Mouse (Mus musculus) limb, embryonic 13.5 days (tissue): Measurements from ENCODE around the gene Gtf2ird2. TPM values are rescaled to one million over a fixed set of nuclear protein-coding genes. Genes with fewer than 3 reads are reported as not detected.

ENCODE experiments used
- ATAC-seq: fragments of 200-750 bp; cut with Nextera tagmentation; 2 replicates; pipeline ENCODE4 v1.8.0; 2017; ENCODE audit warnings: low read depth, moderate number of reproducible peaks, moderate TSS enrichment; ENCODE audit not compliant: low FRiP score
- H3K27ac ChIP-seq: fragments of 300-500 bp; sonication (generic); 2 replicates; pipeline ENCODE4 v1.5.1; 2015; ENCODE audit warnings: inconsistent platforms, mild to moderate bottlenecking, moderate library complexity
- H3K27me3 ChIP-seq: fragments of 300-500 bp; sonication (generic); 2 replicates; pipeline ENCODE4 v1.6.1; 2015; ENCODE audit warnings: mild to moderate bottlenecking, inconsistent platforms
- H3K36me3 ChIP-seq: fragments of 300-500 bp; sonication (generic); 2 replicates; pipeline ENCODE4 v1.6.1; 2015; ENCODE audit warnings: inconsistent platforms, mild to moderate bottlenecking, moderate library complexity
- H3K4me1 ChIP-seq: fragments of 300-500 bp; sonication (generic); 2 replicates; pipeline ENCODE4 v1.6.1; 2015; ENCODE audit warnings: inconsistent platforms
- H3K4me2 ChIP-seq: fragments of 300-500 bp; sonication (generic); replicated peaks from 2 replicates; pipeline ENCODE4 v1.6.1; 2015; ENCODE audit warnings: inconsistent platforms, mild to moderate bottlenecking, moderate library complexity
- H3K4me3 ChIP-seq: fragments of 300-500 bp; sonication (generic); 2 replicates; pipeline ENCODE4 v1.5.1; 2015; ENCODE audit warnings: moderate library complexity, mild to moderate bottlenecking, inconsistent platforms
- H3K9ac ChIP-seq: fragments of 300-500 bp; sonication (generic); 2 replicates; pipeline ENCODE4 v1.6.1; 2015; ENCODE audit warnings: mild to moderate bottlenecking, inconsistent platforms
- H3K9me3 ChIP-seq: fragments of 300-500 bp; sonication (generic); 2 replicates; pipeline ENCODE4 v1.6.1; 2016; ENCODE audit warnings: inconsistent platforms
- WGBS: fragments of 180-500 bp; shearing (Covaris S2); methylation state at CpG from one replicate; pipeline ENCODE4 v1.1.7; 2015; 5-methylcytosine and 5-hydroxymethylcytosine counted together
- polyA plus RNA-seq: library from polyadenylated mRNA; unstranded; fragments of >200 nt; fragmentation: Nextera tagmentation; extraction: Ambion mirVana; gene quantifications from 2 replicates; pipeline ENCODE4 v1.2.1, GENCODE M21; 2015

Gtf2ird2 gene
- polyA plus RNA-seq, 1 experiment from 2014 or later, result 11.0 TPM

- ATAC-seq, result no peak
- no peaks in the 10 kb centered on the region for H3K27me3 ChIP-seq
- 89% methylated on average over 4 of the region's 4 CpGs for WGBS
- no peak overlapping the region for H3K9ac ChIP-seq
- H3K4me1 ChIP-seq, result no peaks in the 10 kb centered on the region
- H3K36me3 ChIP-seq, result peaks cover 98% of the 10 kb centered on the region
- H3K4me2 ChIP-seq, result no peak overlapping the region
- H3K27ac ChIP-seq, result no peak overlapping the region
- H3K9me3 ChIP-seq, result no peaks in the 10 kb centered on the region
- no peak overlapping the region for H3K4me3 ChIP-seq
Observed at GRCm38 (mm10) chr5:134258395-134258794, 74.6 kb downstream of the Gtf2ird2 start.

GRCm38 (mm10) chr5:134258934-134259333 lies 75.1 kb downstream of the Gtf2ird2 start:
- Histone ChIP-seq H3K9me3 (no peaks in the 10 kb centered on the region), H3K4me1 (no peaks in the 10 kb centered on the region), H3K9ac (no peak overlapping the region), H3K36me3 (peaks cover 98% of the 10 kb centered on the region), H3K27me3 (no peaks in the 10 kb centered on the region), H3K4me2 (no peak overlapping the region), H3K27ac (no peak overlapping the region), H3K4me3 (no peak overlapping the region)
- 94% methylated on average over 2 of the region's 2 CpGs for WGBS
- ATAC-seq, result no peak

- Histone ChIP-seq H3K27me3 (no peaks in the 10 kb centered on the region), H3K4me1 (no peaks in the 10 kb centered on the region), H3K4me3 (no peak overlapping the region), H3K9me3 (no peaks in the 10 kb centered on the region), H3K4me2 (no peak overlapping the region), H3K36me3 (peaks cover 98% of the 10 kb centered on the region), H3K27ac (no peak overlapping the region), H3K9ac (no peak overlapping the region)
- ATAC-seq, result no peak
- WGBS, result 88% methylated on average over 9 of the region's 9 CpGs
Observed at GRCm38 (mm10) chr5:134260001-134260636, 76.3 kb downstream of the Gtf2ird2 start.

GRCm38 (mm10) chr5:134265890-134266289 lies 82.1 kb downstream of the Gtf2ird2 start:
- Histone ChIP-seq H3K36me3 (peaks cover 100% of the 10 kb centered on the region), H3K9ac (no peak overlapping the region), H3K27ac (no peak overlapping the region), H3K4me2 (no peak overlapping the region), H3K9me3 (no peaks in the 10 kb centered on the region), H3K4me3 (no peak overlapping the region), H3K4me1 (no peaks in the 10 kb centered on the region), H3K27me3 (no peaks in the 10 kb centered on the region)
- ATAC-seq, result no peak
- 65% methylated on average over 2 of the region's 2 CpGs for WGBS

- no peak overlapping the region for H3K27ac ChIP-seq
- ATAC-seq, result no peak
- H3K4me2 ChIP-seq, result no peak overlapping the region
- H3K36me3 ChIP-seq, result peaks cover 100% of the 10 kb centered on the region
- no peaks in the 10 kb centered on the region for H3K4me1 ChIP-seq
- H3K9ac ChIP-seq, result no peak overlapping the region
- H3K27me3 ChIP-seq, result no peaks in the 10 kb centered on the region
- no peaks in the 10 kb centered on the region for H3K9me3 ChIP-seq
- no peak overlapping the region for H3K4me3 ChIP-seq
- WGBS, result 89% methylated on average over 18 of the region's 18 CpGs
Observed at GRCm38 (mm10) chr5:134266404-134266803, 82.6 kb downstream of the Gtf2ird2 start.

GRCm38 (mm10) chr5:134268751-134269150 lies 84.9 kb downstream of the Gtf2ird2 start:
- H3K9me3 ChIP-seq, result no peaks in the 10 kb centered on the region
- no peak for ATAC-seq
- H3K36me3 ChIP-seq, result peaks cover 100% of the 10 kb centered on the region
- H3K4me1 ChIP-seq, result no peaks in the 10 kb centered on the region
- H3K9ac ChIP-seq, result no peak overlapping the region
- H3K27ac ChIP-seq, result no peak overlapping the region
- WGBS, result 97% methylated on average over 8 of the region's 8 CpGs
- H3K4me2 ChIP-seq, result no peak overlapping the region
- H3K27me3 ChIP-seq, result no peaks in the 10 kb centered on the region
- H3K4me3 ChIP-seq, result no peak overlapping the region

GRCm38 (mm10) chr5:134269751-134270150 lies 85.9 kb downstream of the Gtf2ird2 start:
- Histone ChIP-seq H3K9me3 (no peaks in the 10 kb centered on the region), H3K27me3 (no peaks in the 10 kb centered on the region), H3K27ac (no peak overlapping the region), H3K4me3 (no peak overlapping the region), H3K9ac (no peak overlapping the region), H3K4me2 (no peak overlapping the region), H3K4me1 (no peaks in the 10 kb centered on the region), H3K36me3 (peaks cover 98% of the 10 kb centered on the region)
- ATAC-seq, result no peak
- WGBS, result 87% methylated on average over 5 of the region's 5 CpGs

GRCm38 (mm10) chr5:134270566-134270965 lies 86.7 kb downstream of the Gtf2ird2 start:
- Histone ChIP-seq H3K4me2 (no peak overlapping the region), H3K27me3 (no peaks in the 10 kb centered on the region), H3K27ac (no peak overlapping the region), H3K4me3 (no peak overlapping the region), H3K9ac (no peak overlapping the region), H3K36me3 (peaks cover 98% of the 10 kb centered on the region), H3K9me3 (no peaks in the 10 kb centered on the region), H3K4me1 (no peaks in the 10 kb centered on the region)
- WGBS, result 92% methylated on average over 4 of the region's 4 CpGs
- ATAC-seq, result no peak

GRCm38 (mm10) chr5:134271421-134271820 lies 87.6 kb downstream of the Gtf2ird2 start:
- Histone ChIP-seq H3K36me3 (peaks cover 97% of the 10 kb centered on the region), H3K27ac (no peak overlapping the region), H3K9ac (no peak overlapping the region), H3K27me3 (no peaks in the 10 kb centered on the region), H3K4me1 (no peaks in the 10 kb centered on the region), H3K4me2 (no peak overlapping the region), H3K9me3 (no peaks in the 10 kb centered on the region), H3K4me3 (no peak overlapping the region)
- ATAC-seq, result no peak
- 90% methylated on average over 11 of the region's 11 CpGs for WGBS

- no peaks in the 10 kb centered on the region for H3K27me3 ChIP-seq
- H3K27ac ChIP-seq, result no peak overlapping the region
- H3K9ac ChIP-seq, result no peak overlapping the region
- H3K36me3 ChIP-seq, result peaks cover 97% of the 10 kb centered on the region
- H3K9me3 ChIP-seq, result no peaks in the 10 kb centered on the region
- no peaks in the 10 kb centered on the region for H3K4me1 ChIP-seq
- 81% methylated on average over 11 of the region's 11 CpGs for WGBS
- no peak overlapping the region for H3K4me3 ChIP-seq
- ATAC-seq, result no peak
- no peak overlapping the region for H3K4me2 ChIP-seq
Observed at GRCm38 (mm10) chr5:134272761-134273160, 88.9 kb downstream of the Gtf2ird2 start.

- Histone ChIP-seq H3K27me3 (no peaks in the 10 kb centered on the region), H3K36me3 (peaks cover 97% of the 10 kb centered on the region), H3K27ac (no peak overlapping the region; the same call in 1 of the 2 replicates), H3K9ac (no peak overlapping the region), H3K4me3 (no peak overlapping the region), H3K4me2 (no peak overlapping the region), H3K9me3 (no peaks in the 10 kb centered on the region), H3K4me1 (no peaks in the 10 kb centered on the region)
- no peak for ATAC-seq
- WGBS, result 89% methylated on average over 8 of the region's 8 CpGs
Observed at GRCm38 (mm10) chr5:134273761-134274160, 89.9 kb downstream of the Gtf2ird2 start.
